Mouse (Mus musculus) cerebellum, adult 2 months (tissue): ENCODE results near the gene Ap1g1.
A peak's percentile ranks its signal among the peaks of the same experiment; 100 is the strongest.

Experiments used
- CTCF ChIP-seq: fragments of 200-500 bp; IDR thresholded peaks from 2 replicates; pipeline ENCODE4 v1.5.1; 2011; ENCODE audit warnings: low read depth, mild to moderate bottlenecking, control low read depth, low read length, moderate library complexity, borderline replicate concordance; ENCODE audit not compliant: insufficient read depth
- POLR2A ChIP-seq: fragments of 200-500 bp; IDR thresholded peaks from 2 replicates; pipeline ENCODE4 v1.6.1; 2011; ENCODE audit warnings: low read length, control low read depth, borderline replicate concordance; ENCODE audit not compliant: insufficient read depth

GRCm38 (mm10) chr8:109853423-109853822, 75.1 kb downstream of the Ap1g1 start:
- TF ChIP-seq CTCF (peak; percentile 83), POLR2A (no peak)
